Mouse (Mus musculus) lung, adult 2 months (tissue): ENCODE measurements around the gene Gm26727. TPM values are rescaled to one million over a fixed set of nuclear protein-coding genes. Genes with fewer than 3 reads are reported as not detected.
"Not testable (repeated sequence)": the region's sequence is repeated elsewhere in the genome, so short reads cannot be mapped to it uniquely, and the experiment has no call there.

ENCODE experiments used
- DNase-seq: peaks from one replicate; pipeline ENCODE4 v3.0.0; 2022
- H3K4me1 ChIP-seq: fragments of 200-500 bp; 2 replicates; pipeline ENCODE4 v1.6.1; 2011; ENCODE audit warnings: low read length; ENCODE audit not compliant: control insufficient read depth, insufficient read depth
- H3K4me3 ChIP-seq: fragments of 200-500 bp; replicated peaks from 2 replicates; pipeline ENCODE3; 2011; ENCODE audit warnings: low read depth, mild to moderate bottlenecking, control low read depth, low read length; ENCODE audit errors: extremely low read depth
- CTCF ChIP-seq: fragments of 200-500 bp; IDR thresholded peaks from 2 replicates; pipeline ENCODE4 v1.5.1; 2011; ENCODE audit warnings: mild to moderate bottlenecking, low read length, control low read depth; ENCODE audit not compliant: insufficient read depth
- POLR2A ChIP-seq: fragments of 200-500 bp; IDR thresholded peaks from 2 replicates; pipeline ENCODE4 v1.6.1; 2011; ENCODE audit warnings: low read depth, mild to moderate bottlenecking, control low read depth, low read length, borderline replicate concordance; ENCODE audit errors: extremely low read depth
- WGBS: fragments of 180-500 bp; shearing (Covaris S2); methylation state at CpG from one replicate; pipeline ENCODE4 v1.1.7; 2018; 5-methylcytosine and 5-hydroxymethylcytosine counted together
- polyA plus RNA-seq: library from polyadenylated mRNA; depleted of rRNA; stranded (reverse); fragments of >200 nt; gene quantifications from 2 replicates; pipeline ENCODE4 v1.2.3, GENCODE M21; 2012; rRNA removed

The Gm26727 gene
- not detected in 2 replicates for polyA plus RNA-seq

DNA sequence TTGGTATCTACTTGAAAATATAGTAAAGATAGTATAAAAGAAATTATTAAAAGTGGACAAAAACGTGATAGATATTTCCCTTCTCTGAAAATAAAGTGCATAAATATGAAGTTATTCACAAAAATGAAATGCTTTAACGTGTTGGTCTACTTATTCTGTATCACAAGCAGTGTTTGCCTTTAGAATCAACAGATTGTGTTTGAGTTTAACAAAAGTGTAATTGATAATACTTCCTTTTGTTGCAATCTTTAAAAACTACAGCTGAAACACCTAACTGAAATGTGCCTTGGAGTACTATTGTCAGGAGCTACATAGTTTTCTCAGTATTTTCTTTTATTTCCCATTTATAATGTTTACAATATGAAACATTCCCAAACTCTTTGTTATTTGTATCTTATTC is at the start of gene Gm26727:
Gene Gm26727 (minus strand): TSS at position 101 of the 400 bp plus-strand sequence.
- no peaks in the 10 kb centered on the region for H3K4me1 ChIP-seq
- TF ChIP-seq POLR2A, result no peak
- no peak for TF ChIP-seq CTCF
- WGBS, result 35% methylated on average over 2 of the region's 2 CpGs
- DNase-seq, result no peak
- no peak within 1 kb of the TSS for H3K4me3 ChIP-seq

DNA sequence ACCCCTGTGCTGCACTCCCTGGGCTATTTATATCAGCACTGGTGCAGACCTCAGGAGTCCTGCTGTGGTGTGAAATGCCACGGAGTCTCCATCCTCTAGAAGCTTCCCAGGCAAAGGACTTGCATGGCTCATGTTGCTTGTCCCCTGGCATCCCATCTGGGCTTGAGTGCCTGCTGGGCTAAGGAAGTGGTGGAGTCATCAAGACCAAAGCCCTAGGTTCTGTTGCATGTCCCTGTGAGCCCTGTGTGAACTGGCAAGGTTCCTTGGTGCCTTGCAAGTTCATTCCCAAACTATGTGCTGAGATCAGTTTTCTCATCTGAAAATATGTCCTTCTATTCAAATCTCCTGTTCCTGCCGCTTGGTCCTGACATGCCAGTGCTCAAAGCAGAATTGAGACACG is 48.1 kb upstream of the Gm26727 start:
- TF ChIP-seq CTCF (no peak), POLR2A (no peak)
- no peak for DNase-seq
- no peaks in the 10 kb centered on the region for H3K4me1 ChIP-seq
- H3K4me3 ChIP-seq, result no peak overlapping the region
- 60% methylated on average over 3 of the region's 3 CpGs for WGBS

DNA sequence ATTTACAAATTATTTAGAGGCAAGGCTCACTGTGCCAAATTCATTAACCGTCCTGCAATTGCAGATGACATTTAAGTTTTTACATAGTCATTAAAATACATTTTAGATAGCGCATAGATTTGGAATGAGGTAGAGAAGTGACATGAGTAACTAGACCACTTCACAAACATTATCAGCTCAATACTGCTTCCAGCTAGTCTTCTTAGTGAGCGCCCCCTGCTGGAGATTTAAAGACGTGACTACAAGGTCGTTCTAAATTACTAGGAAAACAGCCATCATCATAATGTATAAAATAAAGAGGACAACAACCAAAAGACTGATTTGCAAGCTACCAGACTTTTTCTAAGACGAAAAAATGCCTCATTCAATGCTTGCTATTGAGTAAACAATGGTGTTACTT is 44.8 kb upstream of the Gm26727 start:
- TF ChIP-seq CTCF (no peak), POLR2A (no peak)
- Histone ChIP-seq H3K4me1 (no peaks in the 10 kb centered on the region), H3K4me3 (no peak overlapping the region)
- 17% methylated on average over 6 of the region's 6 CpGs for WGBS
- DNase-seq, result no peak

DNA sequence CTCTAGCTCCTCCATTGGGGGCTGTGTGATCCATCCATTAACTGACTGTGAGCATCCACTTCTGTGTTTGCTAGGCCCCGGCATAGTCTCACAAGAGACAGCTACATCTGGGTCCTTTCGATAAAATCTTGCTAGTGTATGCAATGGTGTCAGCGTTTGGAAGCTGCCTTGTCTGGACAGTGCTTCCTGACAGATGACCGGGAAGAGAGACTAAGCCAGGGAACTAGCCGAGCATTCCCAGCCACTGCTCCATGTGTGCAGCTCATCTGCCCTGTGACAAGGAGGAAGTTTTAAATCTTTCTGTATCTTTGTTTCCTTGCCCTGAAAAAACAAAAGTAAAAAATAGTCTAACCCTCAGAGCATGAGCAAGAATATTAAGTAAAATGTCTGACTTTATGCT is 37.0 kb upstream of the Gm26727 start:
- WGBS, result 56% methylated on average over 5 of the region's 5 CpGs
- H3K4me3 ChIP-seq, H3K4me1 ChIP-seq, DNase-seq: not testable (repeated sequence)

DNA sequence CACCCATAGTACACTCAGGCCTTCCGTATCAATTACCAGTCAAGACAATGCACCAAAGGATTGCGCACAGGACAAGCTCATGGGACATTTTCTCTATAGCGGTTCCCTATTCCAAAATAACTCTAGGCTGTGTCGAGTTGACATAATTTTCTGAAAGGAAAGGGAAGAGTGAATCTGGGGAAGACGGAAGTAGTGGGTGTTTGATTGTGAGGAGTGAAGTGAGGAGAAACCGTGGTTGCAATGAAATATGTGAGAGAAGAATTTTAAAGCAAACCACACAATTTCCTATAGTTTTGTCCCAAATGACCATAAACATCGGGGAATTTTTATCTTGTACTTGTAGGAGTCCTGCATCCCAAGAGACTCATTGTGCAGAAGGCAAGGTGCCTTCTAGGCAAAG is 34.1 kb upstream of the Gm26727 start:
- H3K4me3 ChIP-seq, result no peak overlapping the region
- no peak for DNase-seq
- no peak for TF ChIP-seq CTCF
- no peak for TF ChIP-seq POLR2A
- H3K4me1 ChIP-seq, result no peaks in the 10 kb centered on the region
- WGBS, result 80% methylated on average over 7 of the region's 7 CpGs

DNA sequence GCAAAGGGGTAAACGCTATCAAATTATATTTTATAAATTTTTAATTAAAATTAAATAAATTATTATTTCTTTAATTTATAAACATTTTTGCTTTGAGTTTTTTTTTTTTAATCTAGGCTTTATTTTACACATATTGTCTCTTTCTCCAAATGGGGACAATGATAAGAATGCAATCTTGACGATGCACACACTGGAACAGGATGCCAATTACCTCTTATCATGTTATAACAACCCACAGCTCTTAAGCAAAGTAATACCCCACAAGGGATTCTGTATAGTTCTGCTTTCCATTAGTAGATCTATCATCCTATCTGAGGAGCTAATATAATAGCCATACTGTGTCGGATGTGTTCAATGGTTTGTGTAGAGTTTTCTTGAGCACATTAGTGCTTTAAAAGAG is 27.9 kb upstream of the Gm26727 start:
- 79% methylated on average over 3 of the region's 3 CpGs for WGBS
- Histone ChIP-seq H3K4me1 (no peaks in the 10 kb centered on the region), H3K4me3 (no peak overlapping the region)
- TF ChIP-seq CTCF, result no peak
- TF ChIP-seq POLR2A, result no peak
- no peak for DNase-seq

DNA sequence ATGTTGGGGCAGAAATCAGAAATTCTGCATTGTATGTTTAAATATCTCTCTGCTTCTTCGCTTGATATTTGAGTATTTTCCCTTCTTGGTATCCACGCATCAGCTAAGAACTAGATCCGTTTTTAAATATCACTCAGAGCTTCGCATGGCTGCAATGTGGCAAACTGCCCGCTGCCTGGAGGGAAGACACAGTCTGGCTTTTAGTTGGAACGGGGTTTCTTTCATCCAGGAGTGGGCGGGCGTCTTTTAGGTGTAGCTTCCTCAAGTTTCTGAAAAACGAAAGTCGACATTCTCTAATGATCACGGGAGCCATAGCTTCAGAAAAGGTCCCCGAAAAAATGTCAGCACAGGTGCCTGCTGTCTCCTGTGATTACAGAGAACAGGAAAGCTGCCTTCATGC is 14.2 kb upstream of the Gm26727 start:
- DNase-seq, result no peak
- H3K4me3 ChIP-seq, result no peak overlapping the region
- TF ChIP-seq CTCF (no peak), POLR2A (no peak)
- WGBS, result 68% methylated on average over 12 of the region's 12 CpGs
- H3K4me1 ChIP-seq, result no peaks in the 10 kb centered on the region

DNA sequence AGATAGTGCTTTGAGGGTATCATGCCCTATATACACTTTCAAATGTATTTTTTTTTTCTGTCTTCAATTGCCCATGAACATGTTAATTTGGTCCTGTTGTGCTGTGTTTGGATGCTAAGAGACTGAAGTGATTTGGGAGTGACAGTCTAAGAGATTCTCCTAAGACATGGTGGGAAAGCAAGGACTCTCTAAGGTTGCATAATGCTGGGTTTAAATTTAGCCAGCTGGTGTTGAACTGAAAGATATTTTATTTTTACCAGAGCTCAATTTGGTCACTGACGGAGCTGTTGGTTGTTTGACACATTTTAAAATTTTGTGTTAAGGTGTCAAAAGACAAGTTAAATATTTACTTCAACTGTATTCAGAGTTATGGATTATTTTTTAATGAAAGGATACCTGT is 13.8 kb upstream of the Gm26727 start:
- WGBS, result 65% methylated on average over 1 of the region's 1 CpGs
- no peaks in the 10 kb centered on the region for H3K4me1 ChIP-seq
- DNase-seq, result no peak
- H3K4me3 ChIP-seq, result no peak overlapping the region
- no peak for TF ChIP-seq CTCF

DNA sequence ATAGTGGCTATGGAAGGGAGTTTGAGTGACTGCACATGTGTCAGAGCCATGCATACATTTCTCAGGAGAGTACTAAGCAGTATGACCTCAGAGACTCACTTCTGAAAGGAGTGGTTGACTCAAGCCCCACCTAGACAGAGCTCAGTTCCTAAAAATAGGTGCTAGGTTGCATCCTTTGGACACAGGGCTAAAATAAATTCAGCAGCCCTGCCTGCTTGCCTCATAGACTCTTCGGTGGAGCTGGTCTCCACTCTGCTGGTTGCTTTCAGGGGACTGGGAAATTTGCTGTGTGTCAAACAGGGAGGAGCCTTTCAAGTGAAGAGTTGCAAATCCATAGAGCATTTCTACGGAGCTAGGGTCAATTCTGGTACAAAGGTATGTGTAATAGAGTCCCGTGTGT is 12.8 kb upstream of the Gm26727 start, which contains the start of gene Xirp2:
Gene Xirp2 (plus strand): TSS at position 223 of the 400 bp plus-strand sequence.
- no peaks in the 10 kb centered on the region for H3K4me1 ChIP-seq
- H3K4me3 ChIP-seq, result no peak within 1 kb of the TSS
- WGBS, result 63% methylated on average over 3 of the region's 3 CpGs
- no peak for TF ChIP-seq CTCF
- no peak for TF ChIP-seq POLR2A
- no peak for DNase-seq

DNA sequence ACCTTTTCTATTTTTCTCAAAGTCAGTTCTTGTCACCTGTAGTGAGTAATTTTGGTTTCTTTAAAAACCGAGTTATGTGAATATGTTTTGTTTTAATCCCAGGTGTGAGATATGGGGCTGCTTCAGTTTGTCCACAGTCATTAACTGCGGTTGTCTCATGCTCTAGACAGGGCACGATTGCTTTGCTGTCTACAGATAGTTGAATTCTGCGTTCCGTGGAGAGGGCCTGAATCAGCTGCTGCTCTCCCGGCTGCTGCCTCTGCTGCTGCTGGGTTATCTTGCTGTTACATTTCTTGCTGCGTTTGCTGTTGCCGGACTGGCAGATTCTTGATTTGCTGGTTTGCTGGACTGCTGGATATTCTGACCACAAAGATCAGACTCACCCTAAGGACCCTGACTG is 5.3 kb upstream of the Gm26727 start:
- WGBS, result 71% methylated on average over 8 of the region's 8 CpGs
- Histone ChIP-seq H3K4me1 (no peaks in the 10 kb centered on the region), H3K4me3 (no peak overlapping the region)
- no peak for TF ChIP-seq POLR2A
- no peak for TF ChIP-seq CTCF
- no peak for DNase-seq

DNA sequence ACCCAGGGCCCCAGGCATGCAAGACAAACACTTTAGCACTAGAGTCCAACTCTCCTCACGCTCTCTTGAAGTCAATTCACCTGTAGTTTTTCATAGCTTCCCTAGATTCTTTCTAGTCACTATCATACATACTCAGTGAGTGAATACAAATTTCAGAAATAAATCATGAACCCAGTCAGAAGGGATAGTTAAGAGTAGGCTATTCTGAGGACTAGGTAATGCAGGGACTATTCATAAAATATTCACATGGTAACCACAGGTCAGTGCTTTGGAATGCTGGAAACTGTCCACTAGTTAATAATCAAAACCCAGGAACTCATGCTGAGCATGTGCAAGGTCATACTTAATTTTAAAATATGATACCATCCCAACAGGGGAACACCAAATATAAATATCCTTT is 10.2 kb downstream of the Gm26727 start:
- no peak for DNase-seq
- TF ChIP-seq CTCF (no peak), POLR2A (no peak)
- Histone ChIP-seq H3K4me1 (no peaks in the 10 kb centered on the region), H3K4me3 (no peak overlapping the region)
- 72% methylated on average over 1 of the region's 1 CpGs for WGBS
